Mouse (Mus musculus): Measurements from ENCODE around the gene Katnal1. TPM values are rescaled to one million over a fixed set of nuclear protein-coding genes. Genes with fewer than 3 reads are reported as not detected.

Katnal1 gene
- total and polyA plus RNA-seq, 3 experiments = 2.8 to 7.0 (median 3.2) TPM

DNA sequence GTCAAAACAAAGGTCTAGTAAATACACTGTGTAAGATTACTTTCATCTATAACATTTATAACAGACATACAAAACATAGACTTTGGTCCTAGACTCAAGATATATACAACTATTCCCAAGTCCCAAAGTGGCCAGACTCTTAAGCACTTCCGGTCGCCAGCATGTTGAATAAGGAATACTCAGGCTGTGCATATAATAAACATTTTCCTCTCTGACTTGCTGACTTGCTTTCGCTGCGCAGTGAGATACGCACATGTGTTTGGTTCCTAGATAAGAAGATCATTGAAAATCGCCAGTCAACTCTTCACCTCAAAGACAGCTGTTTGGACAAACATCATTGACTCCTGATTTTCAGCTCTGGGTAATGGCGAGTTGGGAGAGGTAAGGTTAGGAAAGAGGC, 61.9 kb downstream of the Katnal1 start:
- H3K27me3 ChIP-seq (replicated peaks) = no peaks in the 10 kb centered on the region
- no peak overlapping the region for H3K9ac ChIP-seq (ENCODE audit: insufficient read depth, low read depth)
- dilution Hi-C loops (cut with MboI; ENCODE audit: extremely low pct_ligation_motif_present, extremely low pct_unique_long_range_greater_than_20kb, low sequenced_read_pairs) (no loop called here), in situ Hi-C loops (cut with MboI; ENCODE audit: low pct_ligation_motif_present, low pct_unique_long_range_greater_than_20kb, low sequenced_read_pairs) (no loop called here)
- no peak for TF ChIP-seq MEF2A (IDR thresholded peaks at IDR 0.05; ENCODE audit: borderline replicate concordance, low read depth, low read length)
- H3K79me2 ChIP-seq (replicated peaks; ENCODE audit: control insufficient read depth, extremely low read depth, insufficient read depth, poor library complexity, severe bottlenecking) = no peaks in the 10 kb centered on the region
- H3K27ac ChIP-seq (ENCODE audit: insufficient read depth, low read depth) = peak overlapping the region; percentile 41; the same call in 1 of the 2 replicates
- H3K9me3 ChIP-seq (replicated peaks; ENCODE audit: low read length) = no peaks in the 10 kb centered on the region
- H3K4me2 ChIP-seq (ENCODE audit: insufficient read depth, low read depth, poor library complexity, severe bottlenecking) = peak overlapping the region; percentile 15; the same call in 1 of the 2 replicates
- DNase-seq (ENCODE audit: extremely low read depth) = no peak
- H3K36me3 ChIP-seq (replicated peaks in 1 of 2; ENCODE audit: control insufficient read depth in 1 of 2, insufficient read depth in 1 of 2, low read length in 1 of 2) = no peaks in the 10 kb centered on the region
- peak overlapping the region in 2 of 3 experiments; percentile 16 to 44 for H3K4me3 ChIP-seq (replicated peaks in 1 of 3; ENCODE audit: low read depth in 2 of 3, low read length in 2 of 3, poor library complexity in 1 of 3)
- peaks cover 12 to 49% of the 10 kb centered on the region in 2 experiments for H3K4me1 ChIP-seq (ENCODE audit: control insufficient read depth in 1 of 2, insufficient read depth in 2 of 2)

- in situ Hi-C loops (cut with MboI; ENCODE audit: low pct_ligation_motif_present, low pct_unique_long_range_greater_than_20kb, low sequenced_read_pairs) = no loop called here
- Histone ChIP-seq H3K9ac (ENCODE audit: insufficient read depth, low read depth) (no peak overlapping the region), H3K4me2 (ENCODE audit: insufficient read depth, low read depth, poor library complexity, severe bottlenecking) (0 out of 2 replicates have a peak overlapping the region, but pooled peaks have one; percentile 15), H3K27me3 (replicated peaks) (no peaks in the 10 kb centered on the region), H3K4me1 (ENCODE audit: control insufficient read depth in 1 of 2, insufficient read depth in 2 of 2) (peaks cover 12 to 53% of the 10 kb centered on the region in 2 experiments), H3K4me3 (replicated peaks in 1 of 3; ENCODE audit: low read depth in 2 of 3, low read length in 2 of 3, poor library complexity in 1 of 3) (peak overlapping the region in 2 of 3 experiments; percentile 20 to 44), H3K27ac (ENCODE audit: insufficient read depth, low read depth) (no peak overlapping the region), H3K36me3 (replicated peaks in 1 of 2; ENCODE audit: control insufficient read depth in 1 of 2, insufficient read depth in 1 of 2, low read length in 1 of 2) (no peaks in the 10 kb centered on the region), H3K79me2 (replicated peaks; ENCODE audit: control insufficient read depth, extremely low read depth, insufficient read depth, poor library complexity, severe bottlenecking) (no peaks in the 10 kb centered on the region), H3K9me3 (replicated peaks; ENCODE audit: low read length) (no peaks in the 10 kb centered on the region)
- DNase-seq (ENCODE audit: extremely low read depth) = peak; percentile 78
- dilution Hi-C loops (cut with MboI; ENCODE audit: extremely low pct_ligation_motif_present, extremely low pct_unique_long_range_greater_than_20kb, low sequenced_read_pairs) = no loop called here
- no peak for TF ChIP-seq POLR2A (IDR thresholded peaks at IDR 0.05; ENCODE audit: low read depth, low read length)
- TF ChIP-seq MEF2A (IDR thresholded peaks at IDR 0.05; ENCODE audit: borderline replicate concordance, low read depth, low read length) = peak; percentile 30; the same call in 1 of the 2 replicates
- TF ChIP-seq MXI1 (IDR thresholded peaks at IDR 0.05; ENCODE audit: low read depth, low read length) = no peak
- TF ChIP-seq TBP (conservative IDR thresholded peaks at IDR 0.05; ENCODE audit: low read depth, low read length) = 0 out of 2 replicates have a peak, but pooled peaks have one; percentile 26
These were observed 62.5 kb downstream of the Katnal1 start for GRCm38 (mm10) chr5:148866571-148866970.

- Histone ChIP-seq H3K4me1 (ENCODE audit: control insufficient read depth in 1 of 2, insufficient read depth in 2 of 2) (peaks cover 12 to 52% of the 10 kb centered on the region in 2 experiments), H3K4me2 (ENCODE audit: insufficient read depth, low read depth, poor library complexity, severe bottlenecking) (no peak overlapping the region), H3K4me3 (replicated peaks in 1 of 3; ENCODE audit: low read depth in 2 of 3, low read length in 2 of 3, poor library complexity in 1 of 3) (no peak overlapping the region), H3K27ac (ENCODE audit: insufficient read depth, low read depth) (no peak overlapping the region), H3K9me3 (replicated peaks; ENCODE audit: low read length) (peaks cover 2% of the 10 kb centered on the region), H3K79me2 (replicated peaks; ENCODE audit: control insufficient read depth, extremely low read depth, insufficient read depth, poor library complexity, severe bottlenecking) (no peaks in the 10 kb centered on the region), H3K27me3 (replicated peaks) (no peaks in the 10 kb centered on the region), H3K36me3 (replicated peaks in 1 of 2; ENCODE audit: control insufficient read depth in 1 of 2, insufficient read depth in 1 of 2, low read length in 1 of 2) (no peaks in the 10 kb centered on the region), H3K9ac (ENCODE audit: insufficient read depth, low read depth) (no peak overlapping the region)
- dilution Hi-C loops (cut with MboI; ENCODE audit: extremely low pct_ligation_motif_present, extremely low pct_unique_long_range_greater_than_20kb, low sequenced_read_pairs) (no loop called here), in situ Hi-C loops (cut with MboI; ENCODE audit: low pct_ligation_motif_present, low pct_unique_long_range_greater_than_20kb, low sequenced_read_pairs) (no loop called here)
- TF ChIP-seq TCF12 (IDR thresholded peaks at IDR 0.05; ENCODE audit: low read depth, low read length) = no peak
- TF ChIP-seq RAD21 (IDR thresholded peaks at IDR 0.05; ENCODE audit: low read depth, low read length) = no peak
- TF ChIP-seq CHD2 (IDR thresholded peaks at IDR 0.05; ENCODE audit: low read length) = no peak
- no peak for TF ChIP-seq KAT2A (IDR thresholded peaks at IDR 0.05; ENCODE audit: insufficient replicate concordance, low read length)
- TF ChIP-seq IRF4 (IDR thresholded peaks at IDR 0.05; ENCODE audit: low read depth, low read length) = no peak
- TF ChIP-seq EP300 (IDR thresholded peaks at IDR 0.05; ENCODE audit: low read length) = no peak
- TF ChIP-seq SMC3 (IDR thresholded peaks at IDR 0.05; ENCODE audit: low read depth, low read length) = no peak
- TF ChIP-seq ZKSCAN1 (IDR thresholded peaks at IDR 0.05; ENCODE audit: borderline replicate concordance, low read depth, low read length) = no peak
- no peak for TF ChIP-seq CTCF (conservative IDR thresholded peaks at IDR 0.05 in 1 of 2, IDR thresholded peaks at IDR 0.05 in 1 of 2; ENCODE audit: low read depth in 2 of 2, low read length in 2 of 2)
- TF ChIP-seq NELFE (IDR thresholded peaks at IDR 0.05; ENCODE audit: low read depth, low read length) = no peak
- no peak for TF ChIP-seq MEF2A (IDR thresholded peaks at IDR 0.05; ENCODE audit: borderline replicate concordance, low read depth, low read length)
- no peak for TF ChIP-seq CHD1 (IDR thresholded peaks at IDR 0.05; ENCODE audit: low read depth, low read length)
- no peak for TF ChIP-seq MYC (IDR thresholded peaks at IDR 0.05; ENCODE audit: low read depth, low read length)
- DNase-seq (ENCODE audit: extremely low read depth) = no peak
These were observed 65.7 kb downstream of the Katnal1 start for GRCm38 (mm10) chr5:148863409-148863808.
